Mouse (Mus musculus) inflammation-experienced regulatory T-cells, adult 6 months (primary cell): ENCODE results near the gene Mycs. TPM values are rescaled to one million over a fixed set of nuclear protein-coding genes. Genes with fewer than 3 reads are reported as not detected.

Experiments
- ATAC-seq: one replicate; pipeline ENCODE4 v1.8.0; 2017
- polyA plus RNA-seq, 3 experiments: library from polyadenylated mRNA; unstranded; fragments of 100-300 nt; shearing (Covaris generic); gene quantifications; one replicate each; pipeline ENCODE4 v1.2.1; 2017

Gene Mycs
- polyA plus RNA-seq: not detected

DNA sequence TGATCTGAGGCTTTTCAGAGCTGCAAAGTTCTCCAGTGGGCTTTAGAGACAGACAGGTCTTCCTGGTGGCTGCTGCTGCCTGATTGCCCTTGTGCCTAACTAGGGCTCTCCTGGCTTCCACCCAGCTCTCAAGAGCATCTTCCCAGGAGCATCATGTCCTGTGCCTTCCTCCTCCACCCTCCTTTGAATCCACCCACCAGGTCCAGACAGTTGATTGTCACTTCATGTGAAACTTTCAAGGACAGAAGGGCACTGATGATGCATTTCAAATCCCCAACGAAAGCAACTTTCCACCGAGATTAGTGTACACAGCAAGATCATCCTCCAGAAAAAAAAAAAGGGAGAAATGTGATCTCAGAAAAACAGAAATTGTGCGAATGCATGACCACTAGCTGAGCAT is at the start of gene Mycs:
Gene Mycs (minus strand): TSS at position 101 of the 400 bp plus-strand sequence.
- no peak for ATAC-seq

DNA sequence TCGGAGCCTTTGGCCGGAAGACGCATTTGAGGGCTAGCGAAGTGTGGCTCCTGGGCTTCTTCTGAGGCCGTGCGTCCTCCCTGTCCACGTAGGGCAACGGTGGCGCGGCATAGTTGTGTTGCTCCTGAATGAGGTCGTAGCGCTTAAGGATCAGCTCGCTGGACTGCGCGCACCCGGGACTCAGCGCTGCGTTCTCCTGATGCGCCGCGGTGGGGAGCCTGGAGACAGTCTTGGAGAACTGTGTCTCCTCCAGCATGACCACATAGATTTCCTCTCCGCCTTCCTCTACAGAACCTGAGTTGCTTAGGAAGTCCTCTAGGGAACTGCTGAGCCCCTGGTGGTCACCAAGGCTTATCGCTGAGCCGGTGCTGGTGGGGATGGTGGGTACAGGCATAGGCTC is 1.0 kb downstream of the Mycs start:
- no peak for ATAC-seq

Other genes with a start within 250 kb of the Mycs start
- not detected for gene Btbd35f7, start 199.8 kb upstream of the Mycs start, polyA plus RNA-seq